In the genomic region with DNA sequence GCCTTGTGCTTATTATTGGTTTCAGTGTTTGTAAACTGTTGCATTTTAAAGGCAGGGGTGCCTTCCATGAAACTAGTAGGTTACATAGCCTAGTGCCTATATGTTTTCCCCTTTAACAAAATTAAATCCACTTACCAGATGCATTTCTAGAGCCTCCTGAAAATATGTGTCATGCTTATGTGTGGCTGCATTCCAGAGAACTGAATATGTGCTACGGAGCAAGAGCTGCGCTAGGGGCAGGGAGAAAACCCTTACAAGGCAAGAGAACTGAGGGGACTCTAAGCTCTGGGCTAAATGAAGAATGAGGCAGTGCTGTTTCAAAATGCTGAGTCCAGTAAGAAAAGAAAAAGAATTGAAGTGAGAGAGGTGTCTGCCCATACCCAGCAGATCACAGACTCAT, we compare ENCODE assay signal across 25 mouse cellular contexts. TPM values are rescaled to one million over a fixed set of nuclear protein-coding genes. Genes with fewer than 3 reads are reported as not detected.
DNase-seq lines count a peak whose midpoint lies in the region; ATAC-seq and TF ChIP-seq lines count a peak whose summit lies in the region.
"Had no signal": no experiment of that assay in that cellular context is flagged by ENCODE, and none has a peak within 500 bp of the region (broad histone marks: within the 10 kb centered on the region; RNA-seq: fewer than 3 reads in every experiment).

No protein-coding gene starts in this region.

- H3K4me2 ChIP-seq in heart, embryonic 12.5 days = no peak overlapping the region
- no peak overlapping the region for H3K4me2 ChIP-seq in intestine, embryonic 16.5 days (ENCODE audit: low read depth, low read length)
- H3K4me2 ChIP-seq in intestine, postnatal 0 days (replicated peaks; ENCODE audit: low read depth) = no peak overlapping the region
- H3K4me2 ChIP-seq: forebrain, embryonic 13.5 days; hindbrain, embryonic 13.5 days; liver, embryonic 12.5 days; neural tube, embryonic 12.5 days had no signal

- no peaks in the 10 kb centered on the region for H3K36me3 ChIP-seq in heart, embryonic 12.5 days
- no peaks in the 10 kb centered on the region for H3K36me3 ChIP-seq in intestine, embryonic 16.5 days (ENCODE audit: control insufficient read depth, insufficient read depth, low read length)
- no peaks in the 10 kb centered on the region for H3K36me3 ChIP-seq in intestine, postnatal 0 days (ENCODE audit: control insufficient read depth, insufficient read depth)
- H3K36me3 ChIP-seq: G1E; hindbrain, embryonic 13.5 days; liver, embryonic 12.5 days; neural tube, embryonic 12.5 days had no signal

- no peaks in the 10 kb centered on the region for H3K9me3 ChIP-seq in heart, embryonic 12.5 days (replicated peaks)
- H3K9me3 ChIP-seq in intestine, embryonic 16.5 days (ENCODE audit: control insufficient read depth, low read length) = no peaks in the 10 kb centered on the region
- H3K9me3 ChIP-seq in intestine, postnatal 0 days (ENCODE audit: control insufficient read depth) = no peaks in the 10 kb centered on the region
- H3K9me3 ChIP-seq: forebrain, embryonic 13.5 days; G1E; hindbrain, embryonic 13.5 days; liver, embryonic 12.5 days; neural tube, embryonic 12.5 days had no signal

- peak overlapping the region; percentile 97; the same call in 1 of the 2 replicates for H3K27ac ChIP-seq in heart, embryonic 12.5 days (ENCODE audit: poor library complexity, severe bottlenecking)
- H3K27ac ChIP-seq in intestine, embryonic 16.5 days (ENCODE audit: low read length) = peak overlapping the region; percentile 89; the same call in 1 of the 2 replicates
- no peak overlapping the region for H3K27ac ChIP-seq in intestine, postnatal 0 days (ENCODE audit: low read depth, low read length)
- peak overlapping the region; percentile 99 for H3K27ac ChIP-seq in embryonic fibroblast, embryonic 13.5 days (ENCODE audit: insufficient read depth, low read length)
- H3K27ac ChIP-seq: forebrain, embryonic 13.5 days; hindbrain, embryonic 13.5 days; layer of hippocampus, adult 2 months; liver, embryonic 12.5 days; neural tube, embryonic 12.5 days had no signal

- DNase-seq in heart, postnatal 25 days (ENCODE audit: low spot score) = no peak
- DNase-seq in 3T3-L1 (ENCODE audit: low read depth, low spot score) = peak; percentile 71
- no peak for DNase-seq in retina, postnatal 1 day
- DNase-seq: adrenal gland, adult 8-10 months; B cell, adult 2 months; cerebellum, adult 8-10 months; gastrocnemius, postnatal 36 days; kidney, adult 2 months; kidney, postnatal 10 days; lung, adult 18-20 months; lung, postnatal 4 days; midbrain, embryonic 14.5 days; thymus, postnatal 14 days had no signal

- intact Hi-C loops in heart, postnatal 25 days (cut with DNase I) = no loop called here

- H3K4me1 ChIP-seq in heart, embryonic 12.5 days (replicated peaks) = peaks cover 51% of the 10 kb centered on the region
- peaks cover 19% of the 10 kb centered on the region for H3K4me1 ChIP-seq in intestine, embryonic 16.5 days (ENCODE audit: control insufficient read depth, insufficient read depth, low read length)
- H3K4me1 ChIP-seq in intestine, postnatal 0 days (replicated peaks; ENCODE audit: control insufficient read depth, insufficient read depth, low read length) = peaks cover 8% of the 10 kb centered on the region; the same call in 1 of the 2 replicates
- peaks cover 21% of the 10 kb centered on the region for H3K4me1 ChIP-seq in embryonic fibroblast, embryonic 13.5 days (ENCODE audit: control insufficient read depth, insufficient read depth, low read length)

- H3K4me3 ChIP-seq in heart, embryonic 12.5 days = no peak overlapping the region
- H3K4me3 ChIP-seq in intestine, embryonic 16.5 days (ENCODE audit: low read length) = no peak overlapping the region
- no peak overlapping the region for H3K4me3 ChIP-seq in intestine, postnatal 0 days (ENCODE audit: low read depth, low read length)
- H3K4me3 ChIP-seq in embryonic fibroblast, embryonic 13.5 days (ENCODE audit: insufficient read depth, low read length) = no peak overlapping the region
- H3K4me3 ChIP-seq: forebrain, embryonic 13.5 days; hindbrain, embryonic 13.5 days; layer of hippocampus, adult 2 months; liver, embryonic 12.5 days; neural tube, embryonic 12.5 days had no signal

- TF ChIP-seq CTCF in intestine, postnatal 0 days (IDR thresholded peaks at IDR 0.05; ENCODE audit: low read depth) = no peak
- no peak for TF ChIP-seq CTCF in embryonic fibroblast, embryonic 13.5 days (IDR thresholded peaks at IDR 0.05; ENCODE audit: borderline replicate concordance, insufficient read depth, low read length)

- H3K9ac ChIP-seq in heart, embryonic 12.5 days = 0 out of 2 replicates have a peak overlapping the region, but pooled peaks have one; percentile 15
- H3K9ac ChIP-seq in intestine, embryonic 16.5 days (ENCODE audit: low read depth, low read length) = no peak overlapping the region
- H3K9ac ChIP-seq in intestine, postnatal 0 days (ENCODE audit: low read depth, low read length) = no peak overlapping the region
- H3K9ac ChIP-seq: forebrain, embryonic 13.5 days; hindbrain, embryonic 13.5 days; liver, embryonic 12.5 days; neural tube, embryonic 12.5 days had no signal

- no peak; the same call in 1 of the 2 replicates for ATAC-seq in heart, embryonic 12.5 days (ENCODE audit: insufficient number of reproducible peaks, low FRiP score)
- no peak for ATAC-seq in intestine, embryonic 16.5 days
- no peak for ATAC-seq in intestine, postnatal 0 days
- ATAC-seq: activated CD4-positive, CD25-positive, alpha-beta regulatory T cell, adult 4 months; forebrain, embryonic 13.5 days; liver, embryonic 12.5 days had no signal

- no peaks in the 10 kb centered on the region for H3K27me3 ChIP-seq in heart, embryonic 12.5 days (replicated peaks)
- no peaks in the 10 kb centered on the region for H3K27me3 ChIP-seq in intestine, embryonic 16.5 days (replicated peaks; ENCODE audit: control insufficient read depth, insufficient read depth, low read length)
- H3K27me3 ChIP-seq in intestine, postnatal 0 days (replicated peaks; ENCODE audit: control insufficient read depth, insufficient read depth, low read length) = no peaks in the 10 kb centered on the region
- H3K27me3 ChIP-seq: CH12.LX; forebrain, embryonic 13.5 days; hindbrain, embryonic 13.5 days; liver, embryonic 12.5 days; neural tube, embryonic 12.5 days had no signal

- no peak for TF ChIP-seq POLR2A in embryonic fibroblast, embryonic 13.5 days (IDR thresholded peaks at IDR 0.05; ENCODE audit: low read depth, low read length)

- WGBS in heart, embryonic 12.5 days = 39% methylated on average over 2 of the region's 2 CpGs
- 36% methylated on average over 2 of the region's 2 CpGs for WGBS in intestine, embryonic 16.5 days
- WGBS in intestine, postnatal 0 days = 84% methylated on average over 2 of the region's 2 CpGs

RNA-seq across cellular contexts. Expression of gene Tsc22d2, which starts 43.7 kb away (rescaled TPM):
- 26.9 and 28.1 TPM in 2 replicates for polyA plus RNA-seq in heart, embryonic 12.5 days (2016; fragmentation: Nextera tagmentation; extraction: Ambion mirVana)
- 10 to 100 TPM; 23.1 to 25.1 TPM for total RNA-seq in heart, postnatal 25 days (2021)
- polyA plus RNA-seq in intestine, embryonic 16.5 days (2015; fragmentation: Nextera tagmentation; extraction: Ambion mirVana) = 5.0 and 6.1 TPM in 2 replicates
- polyA plus RNA-seq in intestine, postnatal 0 days (2015; fragmentation: Nextera tagmentation; extraction: Ambion mirVana) = 10.5 and 13.2 TPM in 2 replicates
- polyA plus RNA-seq in embryonic fibroblast, embryonic 13.5 days (2011; ENCODE audit: insufficient read length, low read depth, missing spikeins) = 94.4 and 114 TPM in 2 replicates
